Mouse (Mus musculus) forebrain, embryonic 14.5 days (tissue): ENCODE data around the gene Rasl2-9. TPM values are rescaled to one million over a fixed set of nuclear protein-coding genes. Genes with fewer than 3 reads are reported as not detected.
"Not testable (repeated sequence)": the region's sequence is repeated elsewhere in the genome, so short reads cannot be mapped to it uniquely, and the experiment has no call there.

Experiments
- ATAC-seq: fragments of 200-750 bp; cut with Nextera tagmentation; 2 replicates; pipeline ENCODE4 v1.8.0; 2017; ENCODE audit warnings: mild to moderate bottlenecking, moderate library complexity
- DNase-seq: peaks from one replicate; pipeline ENCODE4 v3.0.0-alpha.2; 2015; ENCODE audit warnings: low spot score
- H3K27ac ChIP-seq: fragments of 300-500 bp; sonication (generic); 2 replicates; pipeline ENCODE4 v1.5.1; 2014; ENCODE audit warnings: low read depth, mild to moderate bottlenecking, control low read depth, low read length, moderate library complexity
- H3K27me3 ChIP-seq: fragments of 300-500 bp; sonication (generic); replicated peaks from 2 replicates; pipeline ENCODE4 v1.6.1; 2014; ENCODE audit warnings: low read length, control low read depth, mixed read lengths; ENCODE audit not compliant: control insufficient read depth, insufficient read depth
- H3K36me3 ChIP-seq: fragments of 300-500 bp; sonication (generic); 2 replicates; pipeline ENCODE4 v1.6.1; 2014; ENCODE audit warnings: low read length, control low read depth; ENCODE audit not compliant: control insufficient read depth, insufficient read depth
- H3K4me1 ChIP-seq: fragments of 300-500 bp; sonication (generic); 2 replicates; pipeline ENCODE4 v1.6.1; 2014; ENCODE audit warnings: antibody characterized with exemption, low read length, control low read depth; ENCODE audit not compliant: control insufficient read depth, insufficient read depth
- H3K4me2 ChIP-seq: fragments of 300-500 bp; sonication (generic); 2 replicates; pipeline ENCODE4 v1.6.1; 2014; ENCODE audit warnings: mild to moderate bottlenecking, control low read depth, low read length
- H3K4me3 ChIP-seq: fragments of 300-500 bp; sonication (generic); 2 replicates; pipeline ENCODE4 v1.5.1; 2014; ENCODE audit warnings: low read depth, low read length, control low read depth
- H3K9ac ChIP-seq: fragments of 300-500 bp; sonication (generic); 2 replicates; pipeline ENCODE4 v1.6.1; 2014; ENCODE audit warnings: mild to moderate bottlenecking, low read length, control low read depth, moderate library complexity
- H3K9me3 ChIP-seq: fragments of 300-500 bp; sonication (generic); replicated peaks from 2 replicates; pipeline ENCODE4 v1.6.1; 2016; ENCODE audit warnings: low read length, control low read depth, mixed read lengths; ENCODE audit not compliant: control insufficient read depth
- WGBS: fragments of 180-500 bp; shearing (Covaris S2); extraction: QIAGEN DNeasy Blood & Tissue Kit; methylation state at CpG from one replicate; pipeline ENCODE4 v1.1.7; 2014; 5-methylcytosine and 5-hydroxymethylcytosine counted together
- polyA plus RNA-seq: library from polyadenylated mRNA; unstranded; fragments of >200 nt; fragmentation: Nextera tagmentation; extraction: Ambion mirVana; gene quantifications from 2 replicates; pipeline ENCODE4 v1.2.1, GENCODE M21; 2014

The Rasl2-9 gene
- polyA plus RNA-seq, 1 experiment from 2014 or later = 0.29 TPM

- Histone ChIP-seq H3K36me3 (peaks cover 35% of the 10 kb centered on the region), H3K4me2 (no peak overlapping the region), H3K27me3 (no peaks in the 10 kb centered on the region), H3K27ac (no peak overlapping the region), H3K9me3 (no peaks in the 10 kb centered on the region), H3K4me1 (peaks cover 15% of the 10 kb centered on the region), H3K4me3 (no peak overlapping the region), H3K9ac (no peak overlapping the region)
- 94% methylated on average over 18 of the region's 18 CpGs for WGBS
- DNase-seq = no peak
- no peak for ATAC-seq
Measured at GRCm38 (mm10) chr7:5083325-5084105, 42.2 kb downstream of the Rasl2-9 start.

GRCm38 (mm10) chr7:5081939-5082338, 43.8 kb downstream of the Rasl2-9 start:
- H3K27ac ChIP-seq = no peak overlapping the region
- no peaks in the 10 kb centered on the region for H3K9me3 ChIP-seq
- H3K4me3 ChIP-seq = no peak overlapping the region
- H3K9ac ChIP-seq = no peak overlapping the region
- no peak for DNase-seq
- H3K36me3 ChIP-seq = peaks cover 50% of the 10 kb centered on the region
- no peaks in the 10 kb centered on the region for H3K27me3 ChIP-seq
- H3K4me1 ChIP-seq = peaks cover 15% of the 10 kb centered on the region
- H3K4me2 ChIP-seq = peak overlapping the region; percentile 84; the same call in 1 of the 2 replicates
- ATAC-seq = no peak
- WGBS = 96% methylated on average over 2 of the region's 2 CpGs

- peak overlapping the region; percentile 84 for H3K4me2 ChIP-seq
- no peaks in the 10 kb centered on the region for H3K9me3 ChIP-seq
- no peaks in the 10 kb centered on the region for H3K27me3 ChIP-seq
- H3K4me1 ChIP-seq = peaks cover 15% of the 10 kb centered on the region
- ATAC-seq (no peak), DNase-seq (no peak)
- peak overlapping the region; percentile 99 for H3K4me3 ChIP-seq
- H3K9ac ChIP-seq = peak overlapping the region; percentile 97
- whole genome bisulfite sequencing = 75% methylated on average over 6 of the region's 6 CpGs
- H3K27ac ChIP-seq = no peak overlapping the region
- H3K36me3 ChIP-seq = peaks cover 57% of the 10 kb centered on the region
Measured at GRCm38 (mm10) chr7:5081241-5081640, 44.5 kb downstream of the Rasl2-9 start.

- no peak for DNase-seq
- peak overlapping the region; percentile 84 for H3K4me2 ChIP-seq
- H3K27ac ChIP-seq = peak overlapping the region; percentile 84
- H3K9ac ChIP-seq = peak overlapping the region; percentile 97
- no peak for ATAC-seq
- H3K4me1 ChIP-seq = peaks cover 15% of the 10 kb centered on the region
- H3K27me3 ChIP-seq = no peaks in the 10 kb centered on the region
- peaks cover 61% of the 10 kb centered on the region for H3K36me3 ChIP-seq
- H3K9me3 ChIP-seq = no peaks in the 10 kb centered on the region
- 22% methylated on average over 6 of the region's 6 CpGs for WGBS
- H3K4me3 ChIP-seq = peak overlapping the region; percentile 99
Measured at GRCm38 (mm10) chr7:5080815-5081214, 44.9 kb downstream of the Rasl2-9 start.

GRCm38 (mm10) chr7:5080010-5080751, 45.6 kb downstream of the Rasl2-9 start, which contains the start of gene Epn1:
Epn1 (plus strand) TSS chr7:5080235.
- H3K36me3 ChIP-seq = peaks cover 62% of the 10 kb centered on the region
- H3K4me3 ChIP-seq = peak within 1 kb of the TSS; percentile 99
- no peaks in the 10 kb centered on the region for H3K27me3 ChIP-seq
- H3K9me3 ChIP-seq = no peaks in the 10 kb centered on the region
- DNase-seq (peak; percentile 98), ATAC-seq (peak; percentile 99)
- peak within 1 kb of the TSS; percentile 97 for H3K9ac ChIP-seq
- WGBS = under 1% methylated on average over 80 of the region's 81 CpGs
- peak within 1 kb of the TSS; percentile 84 for H3K27ac ChIP-seq
- H3K4me1 ChIP-seq = peaks cover 15% of the 10 kb centered on the region
- H3K4me2 ChIP-seq = peak within 1 kb of the TSS; percentile 84

GRCm38 (mm10) chr7:5079365-5080009, 46.3 kb downstream of the Rasl2-9 start:
- Histone ChIP-seq H3K36me3 (peaks cover 62% of the 10 kb centered on the region), H3K4me3 (peak overlapping the region; percentile 99), H3K4me1 (peaks cover 15% of the 10 kb centered on the region), H3K4me2 (peak overlapping the region; percentile 84), H3K27ac (peak overlapping the region; percentile 36; the same call in 1 of the 2 replicates)
- not testable (repeated sequence) for H3K9me3 ChIP-seq, H3K27me3 ChIP-seq, DNase-seq, H3K9ac ChIP-seq
- peak; percentile 32 for ATAC-seq
- WGBS = 45% methylated on average over 9 of the region's 13 CpGs

- H3K4me3 ChIP-seq = no peak overlapping the region
- 88% methylated on average over 2 of the region's 2 CpGs for WGBS
- H3K4me1 ChIP-seq = peaks cover 12% of the 10 kb centered on the region
- DNase-seq (no peak), ATAC-seq (no peak)
- H3K9ac ChIP-seq = no peak overlapping the region
- H3K4me2 ChIP-seq = no peak overlapping the region
- peaks cover 72% of the 10 kb centered on the region for H3K36me3 ChIP-seq
- H3K27ac ChIP-seq = no peak overlapping the region
- H3K9me3 ChIP-seq = no peaks in the 10 kb centered on the region
- no peaks in the 10 kb centered on the region for H3K27me3 ChIP-seq
Measured at GRCm38 (mm10) chr7:5076931-5077330, 48.8 kb downstream of the Rasl2-9 start.

GRCm38 (mm10) chr7:5074984-5075383, 50.8 kb downstream of the Rasl2-9 start:
- H3K36me3 ChIP-seq = peaks cover 90% of the 10 kb centered on the region
- 94% methylated on average over 5 of the region's 5 CpGs for WGBS
- H3K9ac ChIP-seq = no peak overlapping the region
- H3K4me1 ChIP-seq = no peaks in the 10 kb centered on the region
- ATAC-seq (no peak), DNase-seq (no peak)
- no peak overlapping the region for H3K27ac ChIP-seq
- no peak overlapping the region for H3K4me2 ChIP-seq
- H3K27me3 ChIP-seq = no peaks in the 10 kb centered on the region
- no peaks in the 10 kb centered on the region for H3K9me3 ChIP-seq
- no peak overlapping the region for H3K4me3 ChIP-seq
